Mouse (Mus musculus): ENCODE measurements around the gene Etfa.

The Etfa gene

DNA sequence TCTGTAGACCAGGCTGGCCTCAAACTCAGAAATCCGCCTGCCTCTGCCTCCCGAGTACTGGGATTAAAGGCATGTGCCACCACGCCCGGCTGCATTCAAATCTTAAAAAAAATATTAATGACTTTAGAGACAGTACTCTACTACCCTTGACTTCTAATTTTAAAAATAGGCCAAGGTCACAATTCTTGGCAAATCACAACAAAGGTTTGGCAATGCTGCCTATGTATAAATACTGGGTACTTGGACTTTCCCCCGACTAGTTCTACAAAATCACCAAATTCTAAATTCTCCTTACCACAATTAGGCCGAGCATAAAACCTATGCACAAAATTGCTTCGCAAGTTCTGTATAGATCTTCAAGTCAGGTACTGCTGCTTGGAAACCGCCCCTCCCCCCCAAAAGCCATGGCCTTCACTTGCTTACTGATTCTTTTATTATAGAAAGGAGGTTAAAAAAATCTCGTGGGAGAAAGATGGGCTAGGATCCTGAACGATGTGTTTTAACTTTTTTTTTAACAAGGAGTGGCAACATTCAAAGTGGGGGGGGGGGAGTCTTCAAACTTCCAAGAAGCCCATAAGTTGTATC is 1.3 kb downstream of the Etfa start:
- DNase-seq = no peak

DNA sequence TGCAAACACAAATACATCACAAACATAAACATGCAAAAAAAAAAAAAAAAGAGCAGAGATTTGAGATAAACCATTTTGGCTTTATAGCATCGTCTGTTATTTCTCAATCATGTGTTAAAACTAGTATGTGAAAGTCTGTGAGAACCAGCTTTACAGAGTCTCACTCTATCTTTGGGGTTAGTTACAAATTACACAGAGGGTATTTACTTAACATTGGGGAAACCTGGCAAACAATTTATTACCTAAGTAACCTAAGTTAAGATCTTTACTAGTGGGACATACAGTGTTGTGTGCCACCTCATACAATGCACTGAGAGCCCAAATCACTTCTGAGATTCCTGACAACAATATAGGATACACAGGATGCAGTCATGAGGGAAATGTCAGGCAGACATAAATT is 2.3 kb downstream of the Etfa start:
- no peak for DNase-seq

DNA sequence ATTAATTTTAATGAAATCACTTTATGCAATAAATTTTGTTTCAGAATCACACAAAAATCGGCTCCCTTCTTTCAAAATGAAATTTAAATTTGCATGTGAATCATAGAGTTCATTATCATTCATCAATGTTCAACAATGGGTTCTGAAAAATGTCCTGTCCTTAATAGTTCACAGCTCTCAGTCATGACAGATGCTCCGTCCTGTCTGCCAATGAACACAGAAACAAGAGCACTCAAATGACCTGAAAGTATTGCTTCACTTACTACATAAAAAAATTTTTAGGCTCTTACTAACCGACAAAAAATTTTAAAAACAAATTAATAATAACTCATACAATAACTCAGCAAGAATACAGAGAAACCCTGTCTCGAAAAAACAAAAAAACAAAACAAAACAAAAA is 3.3 kb downstream of the Etfa start:
- no peak for DNase-seq

DNA sequence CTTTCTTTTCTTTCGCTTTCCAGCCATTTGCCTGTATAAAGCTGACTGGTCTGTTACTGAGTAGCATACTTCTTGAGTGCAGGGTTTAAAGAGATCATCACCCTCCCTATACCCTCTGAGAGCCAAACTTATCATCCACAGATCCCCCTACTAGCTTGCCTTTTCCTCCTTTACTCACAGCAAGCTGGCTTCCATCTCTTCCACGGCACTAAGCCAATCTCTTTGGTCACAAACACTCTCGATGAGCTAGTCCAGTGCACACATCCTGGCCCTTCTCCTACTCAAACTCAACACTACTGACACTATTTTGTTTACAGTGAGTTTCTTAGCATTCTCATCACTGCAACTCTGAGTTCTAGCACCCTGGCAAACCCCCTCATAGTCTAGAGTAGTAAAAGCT is 4.1 kb downstream of the Etfa start:
- no peak for DNase-seq

DNA sequence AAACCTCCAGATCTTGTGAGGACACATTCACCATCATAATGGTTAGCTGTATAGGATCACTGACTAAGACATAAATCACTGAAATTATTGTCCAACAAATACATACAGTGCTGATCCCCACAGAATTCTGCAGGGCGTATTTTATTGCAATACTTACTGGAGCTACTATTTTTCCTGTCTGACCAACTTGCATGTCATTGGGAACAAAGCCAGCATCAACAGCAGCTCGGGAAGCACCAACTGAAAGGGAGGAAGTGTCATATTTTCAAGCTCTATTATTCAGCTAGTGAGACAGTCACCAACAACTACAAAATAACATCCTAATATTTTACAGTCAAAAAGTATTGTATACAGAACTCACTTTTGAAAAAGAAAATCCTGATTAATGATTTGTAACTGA is 29.9 kb downstream of the Etfa start:
- DNase-seq = peak; percentile 15

DNA sequence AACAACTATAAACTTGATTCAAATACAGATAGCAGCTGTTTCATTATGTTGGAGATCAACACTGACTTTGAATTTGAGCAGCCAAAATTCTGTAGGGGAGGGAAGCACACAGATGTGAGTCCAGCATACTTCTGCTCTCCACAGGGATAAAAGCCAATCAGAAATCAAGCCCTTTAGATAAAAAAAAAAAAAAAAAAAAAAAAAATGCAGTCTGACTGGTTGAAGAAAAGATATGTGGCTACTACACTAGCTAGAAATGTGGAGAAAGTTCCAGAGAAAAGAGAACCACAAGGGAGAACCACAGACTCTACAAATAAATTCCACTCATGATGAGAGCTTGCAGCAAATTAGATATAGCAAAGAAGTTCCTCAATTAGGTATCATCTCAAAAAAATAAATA is 33.3 kb downstream of the Etfa start:
- no peak for DNase-seq

DNA sequence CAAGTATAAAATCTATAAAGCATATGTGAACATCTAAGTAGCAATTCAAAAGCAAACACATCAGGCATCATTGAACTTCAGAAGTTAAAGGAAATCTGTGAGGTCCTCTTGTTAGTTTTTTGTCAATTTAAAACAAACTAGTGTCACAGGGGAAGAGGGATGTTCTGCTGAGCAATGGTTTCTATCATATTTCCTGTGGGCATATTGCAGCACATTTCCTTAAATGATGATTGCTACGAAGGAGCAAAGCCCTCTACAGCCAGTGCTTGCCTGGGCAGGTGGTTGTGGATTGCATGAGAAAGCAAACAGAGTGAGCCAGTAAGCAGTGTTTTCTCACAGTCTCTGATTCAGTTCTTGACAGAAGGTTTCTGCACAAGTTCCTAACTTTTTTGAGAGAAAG is 36.0 kb downstream of the Etfa start:
- DNase-seq = no peak

DNA sequence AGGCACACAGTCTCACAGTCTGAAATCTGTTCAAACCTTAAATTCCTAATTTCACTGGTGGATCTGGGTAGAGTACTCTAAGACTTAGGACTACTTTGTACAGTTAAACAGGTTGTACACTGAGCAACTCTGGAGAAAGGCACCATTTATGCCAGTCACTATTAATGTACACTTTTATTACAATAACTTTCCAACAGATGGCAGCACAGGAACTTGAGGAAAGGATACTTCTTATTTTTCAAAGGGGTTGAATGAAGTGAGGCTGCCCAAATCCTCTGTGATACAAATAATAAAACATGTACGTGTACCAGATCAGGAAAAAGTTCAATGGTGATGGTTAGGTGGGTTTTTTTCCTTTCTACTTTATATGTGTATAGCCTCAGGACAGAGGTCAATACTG is 43.6 kb downstream of the Etfa start:
- no peak for DNase-seq

DNA sequence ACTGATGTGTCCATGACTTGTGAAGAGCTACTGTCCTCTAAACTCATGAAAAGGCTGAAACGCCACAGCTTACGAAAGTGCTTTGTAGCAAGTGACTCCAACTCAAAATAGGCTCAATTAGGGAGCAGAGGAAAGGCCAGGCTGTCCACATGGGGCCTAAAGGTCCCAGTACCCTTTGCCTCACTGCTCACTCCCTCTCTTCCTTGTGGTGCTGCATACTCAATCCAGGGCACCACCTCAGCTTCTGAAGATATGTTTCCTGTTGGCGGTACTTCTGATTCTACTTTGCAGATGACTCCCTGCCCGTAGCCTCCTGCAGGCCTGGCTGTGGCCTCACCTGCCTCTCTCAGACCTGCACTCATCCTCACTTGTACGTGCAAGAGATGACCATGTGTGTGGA is 58.7 kb downstream of the Etfa start:
- no peak for DNase-seq

DNA sequence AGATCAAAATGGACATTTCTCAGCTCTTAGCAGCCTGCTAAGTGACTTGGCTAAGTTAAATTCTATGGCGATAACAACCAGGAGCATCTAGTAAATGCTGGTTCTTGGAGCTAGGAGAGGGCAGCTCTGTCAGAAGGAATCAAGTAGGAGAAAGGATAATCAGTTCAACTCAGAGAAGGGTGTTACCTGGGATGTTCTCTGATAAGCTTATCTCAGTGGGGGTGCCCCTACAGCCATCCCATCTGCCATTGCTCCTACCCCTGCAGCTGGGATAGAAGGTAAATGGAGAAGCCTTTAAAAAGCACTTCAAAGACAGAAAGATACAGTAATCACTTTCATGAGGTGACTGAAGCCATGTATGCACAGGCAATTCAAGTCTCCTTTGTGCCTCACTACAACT is 59.1 kb downstream of the Etfa start:
- no peak for DNase-seq

DNA sequence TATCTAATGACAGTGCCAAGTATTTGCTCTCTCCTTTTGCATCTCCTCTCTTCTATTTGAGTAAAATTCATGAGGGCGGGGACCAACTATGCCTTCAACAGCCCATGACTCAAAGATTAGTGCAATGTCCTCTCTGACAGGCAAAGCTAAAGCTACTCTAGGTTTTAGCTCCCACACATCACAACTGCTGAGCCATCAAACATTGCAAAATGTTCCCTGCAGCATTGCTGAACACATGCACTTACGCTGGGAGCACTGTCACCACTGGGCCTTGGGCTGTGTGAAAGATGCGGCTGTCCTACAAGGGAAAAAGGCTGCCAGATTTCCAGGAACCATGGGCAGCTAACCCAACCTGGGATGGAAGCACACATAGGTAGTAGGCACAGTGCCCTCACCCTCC is 60.6 kb downstream of the Etfa start:
- DNase-seq = peak; percentile 42

DNA sequence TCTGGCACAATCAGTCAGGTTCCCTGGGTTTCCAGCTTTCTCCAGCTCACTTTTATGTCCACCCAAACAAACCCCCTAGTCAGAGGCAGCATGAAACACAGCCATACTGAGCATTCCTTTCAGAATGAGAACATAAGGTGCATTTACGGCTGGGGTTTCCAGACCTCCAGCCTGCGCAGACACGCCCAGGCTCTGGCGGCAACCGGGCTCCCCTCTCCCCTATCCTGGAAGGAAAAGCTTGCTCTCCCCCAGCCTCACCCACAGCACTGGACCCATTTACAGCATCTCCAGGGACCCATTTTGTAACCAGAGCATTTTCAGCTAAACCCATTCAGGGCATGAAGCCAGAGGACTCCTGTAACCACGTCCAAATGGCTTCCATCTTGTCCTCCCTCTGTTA is 62.0 kb downstream of the Etfa start:
- DNase-seq = no peak

DNA sequence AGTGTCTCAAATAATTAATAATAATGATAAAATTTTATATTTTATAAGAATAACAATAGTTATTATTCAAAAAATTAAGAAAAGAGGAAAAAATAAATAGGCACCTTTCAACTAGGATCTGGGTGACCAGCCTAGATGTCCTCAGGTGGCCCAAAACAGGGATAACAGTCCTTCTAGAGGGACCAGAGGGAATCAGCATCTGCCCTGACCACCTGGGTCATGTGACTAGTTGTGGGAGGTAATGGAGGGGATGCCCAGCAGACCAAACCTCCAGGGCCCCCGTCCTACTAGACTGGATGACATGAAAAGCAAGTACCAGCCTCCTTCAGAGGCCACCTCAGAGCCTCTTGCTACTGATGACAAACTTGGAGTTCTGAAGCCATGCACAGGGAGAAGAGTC is 62.9 kb downstream of the Etfa start:
- no peak for DNase-seq

DNA sequence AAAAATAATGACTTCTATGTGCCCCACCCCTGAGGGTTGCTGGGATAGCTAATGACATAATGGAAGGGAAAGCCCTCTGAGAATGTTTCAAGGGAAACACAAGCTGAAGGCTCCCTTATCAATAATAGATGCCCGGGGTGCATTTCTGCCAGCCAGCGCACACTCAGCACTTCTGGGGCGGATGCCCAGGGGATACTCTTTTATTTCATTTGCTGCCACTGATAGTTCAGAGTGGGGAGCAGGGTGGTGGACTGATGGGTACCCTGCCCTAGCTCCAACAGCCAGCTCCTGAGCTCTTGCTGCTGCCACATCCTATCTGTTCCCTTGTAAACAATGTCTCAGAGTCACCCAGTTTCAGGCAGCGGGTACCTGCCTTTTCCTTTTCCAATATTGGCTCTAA is 64.5 kb downstream of the Etfa start:
- no peak for DNase-seq

DNA sequence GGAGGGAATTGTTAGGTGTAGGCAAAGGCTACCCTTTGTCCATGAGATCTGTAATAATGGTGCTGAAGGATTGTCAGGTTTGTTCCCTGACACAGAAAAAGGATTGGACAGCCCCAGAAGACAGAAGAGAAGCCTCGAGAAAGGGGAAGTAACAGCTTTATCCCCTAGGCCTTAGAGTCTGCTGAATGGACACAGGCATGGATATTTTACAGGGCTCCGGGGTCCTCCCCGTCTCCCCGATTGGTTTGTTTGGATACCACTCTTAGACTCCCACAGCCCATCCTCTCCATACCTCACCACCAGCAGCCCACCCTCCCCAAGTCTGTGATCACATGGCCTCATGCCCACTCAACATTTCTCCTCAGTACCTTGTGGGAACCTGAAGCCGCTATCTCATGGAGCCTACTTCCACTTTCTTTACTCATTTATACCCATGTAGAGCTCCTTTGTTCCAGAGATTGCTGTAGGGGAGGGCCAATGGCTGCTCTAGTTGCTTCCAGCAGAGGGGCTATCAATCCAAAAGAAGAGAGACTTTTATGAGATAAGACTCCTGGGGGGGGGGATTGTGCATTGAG is 72.8 kb downstream of the Etfa start:
- DNase-seq = no peak

DNA sequence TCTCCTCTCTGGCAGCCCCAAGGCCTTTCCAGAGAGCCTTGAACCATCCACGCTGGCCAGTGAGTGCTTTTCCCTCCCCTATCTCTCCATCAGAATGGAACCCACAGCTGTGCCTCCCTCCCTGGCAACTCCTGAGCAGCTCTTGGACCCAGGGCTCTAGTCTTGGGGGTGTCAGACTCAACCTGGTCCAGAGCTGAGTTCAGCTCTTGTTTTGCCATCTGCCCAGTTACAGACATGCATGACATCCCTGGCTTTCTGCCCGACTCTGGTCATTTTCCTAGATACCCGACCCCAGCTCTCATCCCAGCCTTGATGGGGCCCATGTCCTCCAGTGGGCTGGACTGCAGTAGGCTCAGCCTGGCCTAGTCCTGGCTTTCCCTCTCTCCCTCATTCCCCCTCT is 73.6 kb downstream of the Etfa start:
- no peak for DNase-seq

DNA sequence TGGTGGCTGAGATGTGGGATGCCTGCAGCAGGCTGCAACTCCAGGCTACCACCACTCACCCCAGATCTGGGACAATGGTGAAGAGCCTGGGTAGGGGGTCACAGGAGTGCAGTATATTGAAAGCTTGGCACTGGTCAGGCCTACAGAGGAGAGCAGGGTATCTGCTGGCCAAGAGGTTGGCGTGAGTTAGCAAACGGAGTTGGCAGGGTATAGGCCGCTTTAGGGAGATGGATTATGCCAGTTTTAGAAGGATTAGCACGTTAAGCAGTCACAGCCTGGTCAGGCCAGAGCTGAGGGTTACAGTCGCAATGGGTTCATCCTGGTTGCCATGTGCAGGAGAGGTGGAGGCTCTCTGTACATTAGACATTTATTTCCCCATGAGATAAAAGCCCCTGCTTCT is 78.2 kb downstream of the Etfa start:
- no peak for DNase-seq

DNA sequence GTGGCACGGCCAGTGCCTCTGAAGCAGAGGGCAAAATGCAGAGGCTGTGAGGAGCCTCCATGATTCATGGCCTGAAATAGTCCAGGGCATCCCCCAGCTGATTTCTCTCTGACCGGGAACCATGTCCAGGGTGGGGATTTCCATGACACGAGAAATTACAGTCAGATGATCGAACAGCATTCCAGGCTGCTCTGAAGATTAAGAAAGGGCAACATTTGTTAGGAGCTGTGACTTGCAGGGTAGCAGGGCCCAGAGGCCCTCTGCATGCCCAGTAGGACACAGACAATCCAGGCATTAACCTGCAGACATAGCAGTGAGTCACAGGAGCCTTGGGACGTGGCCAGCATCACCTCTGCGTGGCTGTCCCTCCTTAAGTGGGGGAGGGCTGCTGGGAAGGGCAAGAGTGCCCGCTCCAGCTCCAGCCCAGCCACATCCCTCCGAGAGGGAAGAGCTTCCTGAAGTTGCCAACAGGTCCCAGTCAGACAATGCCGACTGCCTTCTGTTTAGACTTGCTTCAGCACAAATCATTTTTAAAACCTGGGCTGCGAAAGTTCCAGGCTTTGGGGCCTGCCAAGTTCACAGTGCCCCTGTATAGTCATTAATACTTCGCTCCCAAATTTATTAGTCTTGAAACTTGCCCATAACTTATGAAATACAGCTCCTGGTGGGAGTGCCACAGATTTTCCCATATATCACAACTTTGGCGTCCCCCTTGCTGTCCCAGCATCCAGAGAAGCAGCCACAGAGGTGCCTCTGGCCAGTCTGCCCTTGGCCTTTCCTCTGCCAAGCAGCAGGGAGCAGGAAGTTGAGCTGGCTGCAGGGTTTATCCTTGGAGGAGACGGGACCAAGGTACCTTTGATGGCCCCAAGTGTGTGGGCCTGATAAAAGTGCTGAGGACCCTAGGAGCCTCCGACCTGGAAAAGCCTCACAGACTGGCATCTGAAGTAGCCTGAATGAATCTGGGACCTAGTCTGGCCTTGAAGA is 79.4 kb downstream of the Etfa start:
- no peak for DNase-seq

DNA sequence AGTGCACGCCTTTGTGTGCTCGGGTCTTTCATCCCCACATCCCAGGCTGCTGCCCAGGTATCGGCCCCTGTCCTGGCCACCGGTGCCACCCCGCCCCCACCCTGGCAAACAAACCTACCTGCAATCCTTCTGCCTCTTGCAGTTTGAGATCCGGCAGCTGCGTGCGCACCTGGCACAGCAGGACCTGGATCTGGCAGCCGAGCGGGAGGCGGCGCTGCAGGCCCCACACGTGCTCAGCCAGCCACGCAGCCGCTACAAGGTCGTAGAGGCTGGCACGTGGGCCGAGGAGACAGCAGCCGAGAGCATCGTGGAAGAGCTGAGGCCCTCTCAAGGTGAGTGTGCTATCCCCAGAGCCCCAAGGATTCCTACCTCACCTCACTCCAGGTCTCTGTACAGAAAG is 81.9 kb downstream of the Etfa start:
- DNase-seq = no peak

DNA sequence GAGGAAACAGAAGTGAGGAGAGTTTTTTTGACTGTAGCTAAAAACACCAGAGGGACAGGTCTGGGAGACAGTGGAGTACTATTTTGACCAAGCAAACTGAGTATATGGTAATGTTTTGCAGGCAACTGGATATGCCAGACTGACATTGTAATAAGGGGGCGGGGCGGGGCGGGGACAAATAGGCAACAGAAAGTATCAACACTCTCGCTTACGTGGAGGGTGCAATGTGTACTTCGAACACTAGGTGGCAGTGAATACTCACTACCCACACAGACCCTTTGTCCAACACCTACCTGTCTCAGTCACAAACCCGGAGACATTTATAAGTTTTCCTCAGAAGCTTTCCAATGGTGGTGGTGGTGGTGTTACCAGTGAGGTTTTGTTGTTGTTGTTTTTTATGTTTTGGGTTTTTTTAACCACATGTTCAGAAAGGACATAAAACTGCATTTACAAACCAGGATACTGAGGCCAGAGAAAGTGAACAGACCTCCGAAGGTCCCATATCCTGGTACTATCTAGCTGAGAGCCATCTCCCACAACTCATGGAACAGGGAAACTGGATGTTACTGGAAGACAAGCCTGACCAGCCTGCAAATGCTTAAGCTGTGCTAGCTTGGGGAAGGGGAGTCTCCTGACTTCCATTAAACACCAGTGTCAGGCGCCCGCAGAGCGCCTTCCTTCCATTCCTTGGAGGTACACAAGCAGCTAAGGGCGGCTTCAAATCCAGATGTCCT is 82.6 kb downstream of the Etfa start:
- DNase-seq = peak; percentile 66

DNA sequence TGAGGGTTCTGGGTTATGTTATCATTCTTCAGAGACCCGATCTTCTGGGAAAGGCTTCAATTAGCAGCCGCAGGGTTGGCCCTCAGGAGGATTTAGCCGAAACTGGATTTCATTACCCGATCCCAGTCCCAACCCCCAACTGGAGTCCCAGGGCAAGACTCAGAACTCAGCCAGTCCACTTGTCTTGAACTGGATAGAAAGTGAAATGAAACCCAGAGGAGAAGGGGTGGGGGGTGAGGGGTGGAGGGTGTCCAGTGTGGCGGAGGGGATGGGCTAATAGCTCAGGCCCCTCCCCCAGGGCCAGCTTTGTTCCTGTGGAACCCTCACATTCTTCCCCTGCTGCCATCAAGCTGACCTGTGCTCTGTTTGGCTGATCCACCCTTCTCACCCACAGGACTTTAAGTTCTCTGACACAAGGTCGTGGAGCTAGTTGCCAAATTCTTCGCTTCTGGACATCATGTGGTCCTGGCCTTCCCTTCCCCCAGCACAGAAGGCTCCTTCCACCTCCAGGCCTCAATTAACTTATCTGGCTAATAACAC is 86.7 kb downstream of the Etfa start:
- no peak for DNase-seq

DNA sequence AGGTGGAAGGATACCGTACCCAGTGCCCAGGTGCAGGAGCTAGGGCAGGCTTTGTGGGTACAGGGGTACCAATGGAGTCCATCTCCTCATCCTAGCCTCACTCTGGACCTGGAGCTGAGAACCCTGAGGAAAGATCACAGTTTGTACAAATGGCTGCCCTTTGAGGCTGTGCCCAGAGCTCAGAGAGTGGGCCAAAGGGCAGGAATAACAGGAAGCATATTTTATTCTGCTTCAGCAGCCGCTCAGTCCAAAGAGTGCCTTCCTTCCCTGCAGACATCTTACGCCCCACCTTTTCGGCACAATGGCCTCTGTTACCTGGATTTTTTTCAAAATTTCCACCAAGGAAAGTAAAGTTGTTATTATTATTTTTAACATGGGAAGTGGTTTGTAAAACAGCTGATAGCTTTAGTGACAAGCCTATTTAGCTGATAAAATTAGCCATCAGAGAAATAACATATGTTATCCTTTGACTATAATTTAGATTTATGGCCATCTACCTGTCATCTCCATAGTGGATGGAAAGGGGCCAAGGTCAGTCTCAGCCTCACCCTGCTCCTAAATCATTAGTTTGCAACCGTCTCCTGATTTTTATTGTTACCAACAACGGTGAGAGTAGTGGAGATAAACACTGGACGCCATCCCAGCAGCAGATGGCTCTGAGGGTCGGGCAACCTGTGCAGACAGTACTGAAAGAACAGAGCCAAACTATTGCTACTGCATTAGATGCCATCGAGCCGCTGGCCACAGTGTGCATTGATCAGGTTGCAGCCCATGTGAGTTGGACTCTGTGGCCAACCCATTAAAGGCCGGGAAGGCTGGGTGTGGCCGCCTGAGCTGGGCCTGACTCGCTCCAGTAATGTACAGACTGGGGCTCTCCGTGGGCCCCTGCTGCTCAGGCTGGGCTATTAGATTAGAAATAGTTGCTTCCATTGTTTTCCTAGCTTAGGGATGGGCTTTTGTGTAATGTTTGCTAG is 88.3 kb downstream of the Etfa start:
- DNase-seq = no peak
